Mouse (Mus musculus) myocyte (in vitro differentiated cells): ENCODE results near the gene Pdk2. TPM values are rescaled to one million over a fixed set of nuclear protein-coding genes. Genes with fewer than 3 reads are reported as not detected.
A peak's percentile ranks its signal among the peaks of the same experiment; 100 is the strongest.

ENCODE experiments used
- H3K27me3 ChIP-seq: one replicate; pipeline ENCODE4 v1.6.1; 2011; ENCODE audit not compliant: control insufficient read depth, insufficient read depth, insufficient read length
- H3K36me3 ChIP-seq: one replicate; pipeline ENCODE4 v1.6.1; 2011; ENCODE audit not compliant: control insufficient read depth, insufficient read depth
- H3K4me2 ChIP-seq: one replicate; pipeline ENCODE4 v1.6.1; 2011; ENCODE audit warnings: low read depth, control low read depth
- H3K4me3 ChIP-seq: one replicate; pipeline ENCODE4 v1.5.1; 2011; ENCODE audit warnings: mild to moderate bottlenecking, control low read depth, moderate library complexity
- H3K79me2 ChIP-seq: one replicate; pipeline ENCODE4 v1.6.1; 2011; ENCODE audit not compliant: control insufficient read depth, insufficient read depth
- H3ac ChIP-seq: one replicate; pipeline ENCODE4 v1.6.1; 2011; ENCODE audit not compliant: control insufficient read depth, insufficient read length
- CEBPB ChIP-seq: IDR thresholded peaks from 2 replicates; pipeline ENCODE4 v1.6.1; 2011; ENCODE audit warnings: mild to moderate bottlenecking, moderate library complexity; ENCODE audit not compliant: poor library complexity, insufficient read depth, severe bottlenecking
- E2F4 ChIP-seq: IDR thresholded peaks from one replicate; pipeline ENCODE4 v1.6.1; 2011; ENCODE audit warnings: mild to moderate bottlenecking, control low read depth, moderate library complexity; ENCODE audit not compliant: insufficient read depth
- MAX ChIP-seq: IDR thresholded peaks from one replicate; pipeline ENCODE4 v1.6.1; 2011; ENCODE audit warnings: low read depth, mild to moderate bottlenecking, control low read depth
- MYOD1 ChIP-seq, 3 experiments: IDR thresholded peaks; one replicate each; pipeline ENCODE4 v1.6.1; 2011; ENCODE audit warnings: control low read depth in 2 of 3, low read depth in 2 of 3, mild to moderate bottlenecking in 2 of 3, moderate library complexity in 1 of 3; ENCODE audit not compliant: insufficient read length in 2 of 3, control insufficient read depth in 1 of 3
- MYOG ChIP-seq, 3 experiments: IDR thresholded peaks; one replicate each; pipeline ENCODE4 v1.6.1; 2011; ENCODE audit warnings: control low read depth in 2 of 3, low read depth in 2 of 3, mild to moderate bottlenecking in 2 of 3; ENCODE audit not compliant: insufficient read length in 2 of 3, control insufficient read depth in 1 of 3, insufficient read depth in 1 of 3
- POLR2A ChIP-seq: IDR thresholded peaks from one replicate; pipeline ENCODE4 v1.6.1; 2011; ENCODE audit warnings: low read depth, mild to moderate bottlenecking, control low read depth, moderate library complexity; ENCODE audit not compliant: insufficient read length
- POLR2AphosphoS2 ChIP-seq: IDR thresholded peaks from one replicate; pipeline ENCODE4 v1.6.1; 2011; ENCODE audit warnings: low read depth, control low read depth; ENCODE audit not compliant: insufficient read length
- REST ChIP-seq: IDR thresholded peaks from one replicate; pipeline ENCODE4 v1.6.1; 2011; ENCODE audit warnings: mild to moderate bottlenecking, control low read depth, moderate library complexity; ENCODE audit not compliant: insufficient read depth, insufficient read length
- SRF ChIP-seq: IDR thresholded peaks from one replicate; pipeline ENCODE4 v1.6.1; 2011; ENCODE audit warnings: low read depth; ENCODE audit not compliant: control insufficient read depth, insufficient read length
- TCF12 ChIP-seq: IDR thresholded peaks from one replicate; pipeline ENCODE4 v1.6.1; 2011; ENCODE audit warnings: mild to moderate bottlenecking, control low read depth; ENCODE audit not compliant: poor library complexity, insufficient read depth, severe bottlenecking
- TCF3 ChIP-seq: IDR thresholded peaks from one replicate; pipeline ENCODE4 v1.6.1; 2011; ENCODE audit warnings: low read depth, control low read depth; ENCODE audit not compliant: insufficient read length
- USF1 ChIP-seq: IDR thresholded peaks from one replicate; pipeline ENCODE4 v1.6.1; 2011; ENCODE audit warnings: low read depth, mild to moderate bottlenecking, control low read depth, moderate library complexity
- polyA plus RNA-seq: library from polyadenylated mRNA; unstranded; fragments of >200 nt; fragmentation: generic; extraction: Trizol; gene quantifications from one replicate; pipeline ENCODE4 v1.2.1, GENCODE M21; 2012; ENCODE audit warnings: missing spikeins

Gene Pdk2
- polyA plus RNA-seq, 1 experiment, result 33.3 TPM

DNA sequence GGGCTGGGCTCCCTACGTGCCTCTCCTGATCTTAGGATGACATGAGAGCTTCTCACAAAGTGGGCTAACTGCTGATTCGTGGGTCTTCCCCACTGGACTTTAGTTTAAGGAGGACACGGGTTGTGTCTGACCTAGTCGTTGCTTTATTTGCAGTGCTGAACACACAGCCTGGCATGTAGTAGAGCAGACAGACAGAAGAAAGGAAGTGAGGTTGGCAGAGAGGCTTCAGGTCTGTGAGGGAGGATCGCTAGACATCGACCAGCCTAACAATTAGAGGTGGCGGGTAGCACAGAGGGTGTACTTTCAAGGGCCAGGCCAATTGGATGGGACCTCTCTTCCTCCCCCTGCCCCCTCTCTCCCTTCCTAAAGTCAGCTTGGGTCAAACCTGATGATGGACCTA is 2.5 kb upstream of the Pdk2 start:
- Histone ChIP-seq H3K4me3 (no peak overlapping the region), H3K4me2 (no peak overlapping the region), H3K36me3 (no peaks in the 10 kb centered on the region), H3ac (no peak overlapping the region), H3K27me3 (no peaks in the 10 kb centered on the region), H3K79me2 (no peaks in the 10 kb centered on the region)
- no peak for TF ChIP-seq REST

DNA sequence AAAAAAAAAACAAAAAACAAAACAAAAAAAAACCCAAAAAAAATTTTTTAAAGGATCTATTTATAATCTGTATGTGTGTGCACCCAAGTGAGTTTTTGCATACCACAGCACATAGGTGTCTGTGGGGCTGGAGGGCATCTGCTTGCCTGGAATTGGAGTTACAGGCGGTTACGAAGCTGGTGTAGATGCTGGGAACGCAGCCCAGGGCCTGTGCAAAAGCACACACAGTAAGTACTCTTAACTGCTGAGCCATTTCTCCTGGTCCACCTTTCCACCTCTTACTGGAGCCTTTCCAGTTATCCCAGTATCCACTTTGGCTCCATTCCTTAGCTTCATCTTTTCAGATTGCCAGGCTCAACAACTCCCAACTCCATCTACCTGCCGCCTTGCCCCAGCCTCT is 1.9 kb upstream of the Pdk2 start:
- no peak for TF ChIP-seq SRF
- no peak for TF ChIP-seq MYOG (IDR thresholded peaks at IDR 0.05; ENCODE audit: control insufficient read depth in 1 of 3, insufficient read depth in 1 of 3, insufficient read length in 2 of 3, low read depth in 2 of 3)
- TF ChIP-seq USF1, result no peak
- no peak for TF ChIP-seq E2F4
- no peak for TF ChIP-seq MYOD1 (IDR thresholded peaks at IDR 0.05; ENCODE audit: control insufficient read depth in 1 of 3, insufficient read length in 2 of 3, low read depth in 2 of 3)
- no peak for TF ChIP-seq POLR2A
- no peak for TF ChIP-seq TCF12
- TF ChIP-seq REST, result no peak
- TF ChIP-seq TCF3, result no peak
- no peak for TF ChIP-seq POLR2AphosphoS2
- TF ChIP-seq MAX, result no peak
- no peak for TF ChIP-seq CEBPB
- H3K79me2 ChIP-seq, result no peaks in the 10 kb centered on the region
- H3ac ChIP-seq, result no peak overlapping the region
- H3K27me3 ChIP-seq, result no peaks in the 10 kb centered on the region
- H3K4me2 ChIP-seq, result no peak overlapping the region
- no peaks in the 10 kb centered on the region for H3K36me3 ChIP-seq
- no peak overlapping the region for H3K4me3 ChIP-seq

DNA sequence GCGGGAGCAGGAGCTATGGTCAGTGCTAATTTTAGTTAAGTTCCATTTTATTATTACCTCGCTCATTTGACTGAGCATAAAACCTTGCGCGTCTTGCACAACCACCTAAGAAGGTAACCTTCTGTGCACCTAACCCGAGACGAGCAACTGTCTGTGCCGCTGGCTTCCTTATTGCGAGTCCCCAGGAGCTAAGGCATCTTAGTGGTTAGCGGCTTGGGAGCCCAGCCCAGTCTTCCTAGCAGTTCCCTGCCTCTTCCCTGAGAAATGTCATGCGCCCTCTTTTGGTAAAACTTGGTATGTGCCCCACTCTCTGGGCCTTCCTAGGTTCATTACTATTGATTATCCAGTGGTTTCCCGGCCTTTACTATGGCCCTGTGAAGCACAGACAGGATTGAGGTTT is 942 bp upstream of the Pdk2 start:
- Histone ChIP-seq H3K27me3 (no peaks in the 10 kb centered on the region), H3K4me2 (peak overlapping the region; percentile 100), H3K4me3 (peak overlapping the region; percentile 35), H3K36me3 (no peaks in the 10 kb centered on the region), H3K79me2 (no peaks in the 10 kb centered on the region), H3ac (no peak overlapping the region)
- TF ChIP-seq USF1 (no peak), CEBPB (no peak)

DNA sequence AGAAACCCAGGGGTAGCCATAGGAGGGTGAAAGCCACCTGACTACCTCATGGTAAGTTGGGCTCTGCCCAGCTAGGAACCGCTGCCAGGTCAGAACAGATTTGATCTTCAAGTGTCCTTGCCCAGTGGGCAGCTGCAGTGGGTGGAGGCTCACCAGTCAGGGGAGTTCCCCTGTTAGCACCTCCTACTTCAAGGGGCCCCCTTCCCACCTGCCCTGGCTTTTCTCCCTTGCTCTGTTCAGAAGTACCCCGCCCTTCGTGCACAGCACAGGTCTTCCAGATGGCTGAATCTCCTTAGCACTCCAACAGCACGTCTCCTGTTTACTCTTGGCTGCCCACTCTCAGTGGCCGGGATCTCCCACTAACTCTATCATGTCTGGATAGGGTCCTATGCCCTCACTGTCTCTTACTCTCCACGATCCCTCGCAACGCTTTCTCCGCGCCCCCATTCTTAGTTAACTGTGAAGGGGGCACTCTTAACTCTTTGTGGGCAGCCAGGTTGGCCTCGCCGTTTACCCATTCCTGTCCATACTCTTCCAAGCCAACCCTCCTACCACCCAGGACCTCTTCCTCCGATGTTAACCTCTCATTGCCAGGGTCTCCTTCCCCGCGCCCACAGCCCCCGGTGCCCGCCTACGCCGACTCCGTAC is 539 bp downstream of the Pdk2 start:
- Histone ChIP-seq H3K36me3 (no peaks in the 10 kb centered on the region), H3ac (peak overlapping the region; percentile 51), H3K4me2 (peak overlapping the region; percentile 94), H3K27me3 (no peaks in the 10 kb centered on the region), H3K79me2 (no peaks in the 10 kb centered on the region), H3K4me3 (peak overlapping the region; percentile 35)
- TF ChIP-seq MAX, result no peak
- TF ChIP-seq POLR2A, result peak; percentile 38
- no peak for TF ChIP-seq TCF12
- no peak for TF ChIP-seq REST
- TF ChIP-seq MYOG (IDR thresholded peaks at IDR 0.05; ENCODE audit: control insufficient read depth in 1 of 3, insufficient read depth in 1 of 3, insufficient read length in 2 of 3, low read depth in 2 of 3), result peak in 1 of 3 experiments; percentile 70
- TF ChIP-seq SRF, result no peak
- no peak for TF ChIP-seq TCF3
- no peak for TF ChIP-seq POLR2AphosphoS2
- TF ChIP-seq E2F4, result no peak
- no peak for TF ChIP-seq CEBPB
- peak in 1 of 3 experiments; percentile 72 for TF ChIP-seq MYOD1 (IDR thresholded peaks at IDR 0.05; ENCODE audit: control insufficient read depth in 1 of 3, insufficient read length in 2 of 3, low read depth in 2 of 3)
- no peak for TF ChIP-seq USF1

DNA sequence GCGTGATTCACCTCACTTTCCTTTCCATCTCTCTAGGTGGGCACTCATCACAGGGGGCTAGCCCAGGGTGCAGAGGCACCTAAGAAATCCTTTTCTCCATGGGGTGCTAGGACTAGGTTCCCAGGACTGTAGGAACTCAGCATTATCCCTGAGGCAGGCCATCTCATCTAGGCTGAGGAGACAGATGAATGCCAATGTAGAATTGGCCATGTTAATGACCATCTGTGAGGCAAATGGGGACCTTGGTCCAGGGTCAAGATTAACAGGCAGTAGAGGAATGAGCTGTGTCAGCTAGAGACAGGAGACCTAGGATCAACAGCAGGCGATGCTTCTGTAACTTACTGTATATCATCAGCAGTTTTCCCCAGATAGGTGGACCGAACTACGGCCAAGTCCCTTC is 1.4 kb downstream of the Pdk2 start:
- Histone ChIP-seq H3K27me3 (no peaks in the 10 kb centered on the region), H3K36me3 (no peaks in the 10 kb centered on the region), H3K79me2 (no peaks in the 10 kb centered on the region), H3K4me2 (peak overlapping the region; percentile 94), H3ac (no peak overlapping the region), H3K4me3 (peak overlapping the region; percentile 35)
- TF ChIP-seq TCF3, result no peak
- TF ChIP-seq USF1, result no peak
- TF ChIP-seq MYOG (IDR thresholded peaks at IDR 0.05; ENCODE audit: control insufficient read depth in 1 of 3, insufficient read depth in 1 of 3, insufficient read length in 2 of 3, low read depth in 2 of 3), result no peak
- no peak for TF ChIP-seq MYOD1 (IDR thresholded peaks at IDR 0.05; ENCODE audit: control insufficient read depth in 1 of 3, insufficient read length in 2 of 3, low read depth in 2 of 3)
- no peak for TF ChIP-seq SRF
- no peak for TF ChIP-seq TCF12
- no peak for TF ChIP-seq CEBPB
- no peak for TF ChIP-seq REST
- no peak for TF ChIP-seq POLR2AphosphoS2
- TF ChIP-seq E2F4, result no peak
- no peak for TF ChIP-seq POLR2A
